Comparison of ENCODE assay signal across 8 mouse cellular contexts in the genomic region with DNA sequence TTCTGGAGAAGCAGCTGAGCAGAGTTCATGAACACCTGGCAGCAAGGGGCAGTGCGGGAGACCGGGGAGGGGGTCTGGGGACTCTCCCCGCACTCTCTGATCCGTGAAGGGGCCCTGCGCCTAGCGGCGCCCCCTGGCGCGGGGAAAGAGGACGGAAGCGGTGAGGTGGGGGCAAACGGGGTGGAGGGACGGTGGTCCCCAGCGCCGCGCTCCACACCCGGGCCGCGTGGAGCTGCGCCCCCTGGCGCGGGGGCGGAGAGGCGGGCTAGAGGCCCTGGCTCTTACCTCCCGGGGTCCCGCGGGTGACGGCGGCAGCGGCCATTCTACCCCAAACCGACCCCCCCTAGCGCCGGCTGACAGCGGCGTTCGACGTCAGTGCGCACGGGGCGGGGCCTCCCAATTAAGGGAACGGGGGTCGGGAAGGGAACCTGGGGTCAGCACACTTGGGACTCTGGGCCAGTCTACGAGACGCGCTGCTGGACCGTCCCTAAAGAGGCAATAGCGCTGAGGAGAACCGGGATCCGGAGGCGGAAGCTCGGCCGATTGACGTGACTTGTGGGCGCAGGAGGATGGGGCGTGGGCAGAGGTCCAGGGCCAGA. TPM values are rescaled to one million over a fixed set of nuclear protein-coding genes. Genes with fewer than 3 reads are reported as not detected.
DNase-seq lines count a peak whose midpoint lies in the region; ATAC-seq lines count a peak whose summit lies in the region.

A gene (minus strand): TSS at position 505 of the 599 bp plus-strand sequence.

- ATAC-seq in hindbrain, embryonic 15.5 days (ENCODE audit: low FRiP score, low read depth): peak; percentile 83

- H3K4me1 ChIP-seq in hindbrain, embryonic 15.5 days (replicated peaks): peaks cover 27% of the 10 kb centered on the region
- peaks cover 54% of the 10 kb centered on the region for H3K4me1 ChIP-seq in megakaryocyte, embryonic 14.5 days

- peak within 1 kb of the TSS; percentile 87 for H3K27ac ChIP-seq in hindbrain, embryonic 15.5 days (replicated peaks)

- peak within 1 kb of the TSS; percentile 94 for H3K4me3 ChIP-seq in hindbrain, embryonic 15.5 days
- peak within 1 kb of the TSS; percentile 95 for H3K4me3 ChIP-seq in megakaryocyte, embryonic 14.5 days (replicated peaks)

- under 1% methylated on average over 54 of the region's 55 CpGs for WGBS in hindbrain, embryonic 15.5 days

- H3K9ac ChIP-seq in hindbrain, embryonic 15.5 days: peak within 1 kb of the TSS; percentile 83

- DNase-seq in R1 (ENCODE audit: low read depth, low spot score): peak; percentile 62
- DNase-seq in cerebellum, postnatal 36 days: peak; percentile 87 to 90
- DNase-seq in gastrocnemius, adult 18-20 months (ENCODE audit: low spot score): peak; percentile 92
- peak; percentile 55 to 85 for DNase-seq in left cerebral cortex, adult 9 months (ENCODE audit: low spot score in 2 of 2)
- DNase-seq in right cerebral cortex, postnatal 14 days: peak; percentile 88
- peak; percentile 83 to 88 for DNase-seq in urinary bladder, postnatal 36 days (ENCODE audit: low spot score in 2 of 2)

- H3K9me3 ChIP-seq in hindbrain, embryonic 15.5 days: no peaks in the 10 kb centered on the region
- H3K9me3 ChIP-seq in megakaryocyte, embryonic 14.5 days: no peaks in the 10 kb centered on the region

- H3K27me3 ChIP-seq in hindbrain, embryonic 15.5 days: no peaks in the 10 kb centered on the region
- H3K27me3 ChIP-seq in megakaryocyte, embryonic 14.5 days (replicated peaks): peaks cover 15% of the 10 kb centered on the region

- peak within 1 kb of the TSS; percentile 91 for H3K4me2 ChIP-seq in hindbrain, embryonic 15.5 days

- peaks cover 15% of the 10 kb centered on the region; the same call in 1 of the 2 replicates for H3K36me3 ChIP-seq in hindbrain, embryonic 15.5 days
- H3K36me3 ChIP-seq in megakaryocyte, embryonic 14.5 days (replicated peaks; ENCODE audit: low read length): peaks cover 36% of the 10 kb centered on the region

RNA-seq across cellular contexts. Expression of the gene that starts here (rescaled TPM):
- 10 to 100 TPM; 40.6 TPM for total RNA-seq in gastrocnemius, adult 18-20 months (2021)
- 23.4 and 27.5 TPM in 2 replicates for polyA plus RNA-seq in hindbrain, embryonic 15.5 days (2015; fragmentation: Nextera tagmentation; extraction: Ambion mirVana)
- polyA plus RNA-seq in megakaryocyte, embryonic 14.5 days (2012; ENCODE audit: insufficient read depth, low replicate concordance): 22.6 and 68.5 TPM in 2 replicates

Comparison
In these comparisons a context has a peak if more than half of its experiments do, and no peak if none do; other contexts are left out.
1. Peak in every context shown above with its lines: DNase-seq, ATAC-seq, H3K4me3 ChIP-seq and H3K27ac ChIP-seq.